Mouse (Mus musculus) MEL-GATA-1-ER (cell line): ENCODE measurements around the gene Cops7b.

Experiments
- DNase-seq: peaks from one replicate; pipeline ENCODE4 v3.0.0-alpha.2; 2012; ENCODE audit warnings: low read depth; ENCODE audit errors: extremely low read depth

Cops7b gene

DNA sequence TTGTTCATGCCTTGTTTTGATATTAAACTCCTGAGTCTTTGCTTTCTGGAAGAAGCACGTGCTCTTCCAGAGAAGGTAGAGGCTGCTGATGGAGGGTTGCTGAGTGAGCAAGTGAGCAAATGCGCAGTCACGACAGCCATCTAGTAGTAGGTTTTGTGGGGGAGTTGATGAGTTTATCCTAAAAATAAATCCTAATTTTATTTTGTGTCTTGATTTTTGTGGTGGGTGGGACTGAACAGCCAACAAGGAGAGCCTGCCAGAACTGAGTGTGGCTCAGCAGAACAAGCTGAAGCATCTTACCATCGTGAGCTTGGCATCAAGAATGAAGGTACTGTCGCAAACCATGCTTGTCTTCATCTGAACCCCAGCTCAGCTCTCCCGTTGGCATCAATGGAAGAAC is 13.8 kb downstream of the Cops7b start:
- no peak for DNase-seq

DNA sequence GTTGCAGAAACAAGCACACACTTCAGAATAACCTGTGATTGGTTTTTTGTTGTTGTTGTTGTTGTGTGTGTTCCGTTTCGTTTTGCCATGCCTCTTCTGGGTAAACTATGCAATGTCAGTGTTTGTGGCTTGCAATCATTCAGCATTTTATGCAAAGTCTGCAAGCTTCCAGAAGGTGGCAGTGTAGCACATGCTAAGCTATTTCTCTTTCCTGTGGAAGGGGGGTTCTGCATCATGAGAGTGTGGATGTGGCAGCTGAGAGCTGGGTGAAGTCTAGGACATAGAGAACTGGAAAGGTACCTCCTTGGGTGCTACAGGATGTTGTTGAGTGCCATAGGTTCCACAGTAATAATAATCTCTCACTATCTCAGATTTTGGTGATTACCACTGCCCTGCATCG is 15.8 kb downstream of the Cops7b start:
- no peak for DNase-seq

DNA sequence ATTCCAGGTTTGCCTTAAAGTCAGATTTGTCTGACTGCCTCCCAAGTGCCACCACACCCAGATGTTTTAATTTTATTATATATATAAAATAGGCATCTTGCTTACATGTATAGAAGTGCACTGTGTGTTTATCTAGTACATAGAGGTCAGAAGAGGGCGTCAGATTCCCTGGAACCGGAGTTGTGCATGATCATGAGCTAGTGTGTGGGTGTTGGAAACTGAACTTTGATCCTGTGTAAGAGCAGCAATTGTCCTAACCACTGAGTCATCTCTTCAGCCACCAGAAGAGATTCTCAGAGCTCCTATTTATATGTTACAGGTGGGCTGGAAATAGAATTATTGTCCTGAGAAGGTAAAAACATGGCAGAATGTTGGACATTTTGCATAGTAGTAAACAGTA is 17.4 kb downstream of the Cops7b start:
- DNase-seq, result no peak

GRCm38 (mm10) chr1:86610954-86611353 is 28.2 kb downstream of the Cops7b start:
- DNase-seq, result no peak

DNA sequence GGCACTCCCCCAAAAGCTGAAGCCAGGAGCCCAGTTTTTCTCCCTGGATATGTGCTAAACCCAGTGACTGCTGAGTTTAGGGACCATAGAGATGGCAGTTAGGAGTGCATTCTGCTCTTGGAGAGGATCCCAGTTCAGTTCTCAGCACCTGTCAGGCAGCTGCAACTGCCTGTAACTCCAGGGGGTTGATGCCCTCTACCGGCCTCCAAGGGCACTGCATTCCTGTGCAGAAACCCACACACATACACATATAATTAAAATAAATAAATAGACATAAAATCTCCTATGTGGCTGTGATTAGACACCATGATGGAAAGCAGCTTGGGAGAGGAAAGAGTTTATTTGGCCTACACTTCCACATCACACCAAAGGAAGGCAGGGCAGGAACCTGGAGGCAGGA is 29.4 kb downstream of the Cops7b start:
- DNase-seq, result no peak

- DNase-seq, result no peak
Measured at GRCm38 (mm10) chr1:86614269-86614668, 31.6 kb downstream of the Cops7b start.

GRCm38 (mm10) chr1:86618454-86619125 is 35.9 kb downstream of the Cops7b start:
- DNase-seq, result peak; percentile 57

GRCm38 (mm10) chr1:86622296-86622695 is 39.6 kb downstream of the Cops7b start:
- no peak for DNase-seq

- DNase-seq, result no peak
Measured at GRCm38 (mm10) chr1:86623001-86624000, 40.6 kb downstream of the Cops7b start.

DNA sequence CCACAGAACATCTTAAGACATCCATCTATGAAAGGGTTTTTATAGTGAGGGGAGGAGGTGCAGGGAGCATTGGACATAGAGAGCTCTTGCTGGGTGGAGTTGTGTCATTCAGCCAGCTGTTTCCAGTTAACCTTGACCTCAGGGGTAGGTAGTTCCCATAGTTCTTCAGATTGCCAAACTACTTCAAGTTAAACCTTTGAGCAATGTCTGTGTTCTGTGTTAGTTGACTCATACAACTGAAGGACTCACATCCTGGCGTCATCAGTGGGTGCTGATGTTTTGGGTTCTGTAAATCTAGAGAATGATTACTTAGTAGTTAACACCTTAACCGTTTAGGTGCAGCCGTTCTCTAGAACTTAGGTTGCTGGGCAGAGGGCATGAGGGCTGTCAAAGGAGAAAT is 45.6 kb downstream of the Cops7b start:
- DNase-seq, result no peak

DNA sequence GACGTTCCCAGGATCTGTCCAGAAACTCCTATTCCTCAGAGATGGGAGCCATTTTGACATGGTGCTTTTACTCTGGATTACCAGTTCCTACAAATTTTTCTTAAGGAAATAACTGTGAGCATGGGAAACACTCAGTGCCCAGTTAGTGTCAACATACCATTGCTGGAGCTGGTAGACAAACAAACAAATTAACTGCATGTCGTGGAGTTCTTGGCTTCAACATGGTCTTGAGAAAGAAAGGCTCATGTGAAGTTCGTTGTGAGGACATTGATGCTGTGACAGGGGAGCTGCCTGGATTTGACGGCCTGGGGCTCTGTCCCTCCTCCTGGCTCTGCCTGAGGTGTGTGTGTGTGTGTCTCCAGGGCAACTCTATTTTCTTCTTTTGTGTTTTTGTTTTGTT is 47.2 kb downstream of the Cops7b start:
- DNase-seq, result no peak

DNA sequence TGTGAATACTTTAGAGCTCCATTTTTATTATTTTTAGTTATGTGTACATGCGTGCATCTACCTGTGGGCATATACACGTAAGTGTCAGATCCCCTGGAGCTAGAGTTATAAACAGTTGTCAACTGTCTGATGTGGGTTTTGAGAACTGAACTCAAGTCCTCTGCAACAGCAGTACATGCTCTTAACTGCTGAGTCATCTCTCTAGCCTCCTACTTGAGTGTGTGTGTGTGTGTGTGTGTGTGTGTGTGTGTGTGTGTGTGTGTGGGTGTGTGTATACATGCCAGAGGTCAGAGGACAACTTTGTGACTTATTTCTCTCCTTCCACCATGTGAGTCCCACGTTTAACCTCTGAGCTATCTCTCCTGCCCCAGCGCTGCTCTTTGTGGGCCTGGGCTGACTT is 47.8 kb downstream of the Cops7b start:
- no peak for DNase-seq

GRCm38 (mm10) chr1:86632732-86633380 is 50.2 kb downstream of the Cops7b start:
- peak; percentile 31 for DNase-seq

- DNase-seq, result no peak
Measured at GRCm38 (mm10) chr1:86633434-86633833, 50.7 kb downstream of the Cops7b start.

GRCm38 (mm10) chr1:86633840-86634750 is 51.4 kb downstream of the Cops7b start:
- no peak for DNase-seq

- DNase-seq, result peak; percentile 47
Measured at GRCm38 (mm10) chr1:86634751-86635359, 52.2 kb downstream of the Cops7b start.

- DNase-seq, result no peak
Measured at GRCm38 (mm10) chr1:86643101-86643809, 60.6 kb downstream of the Cops7b start.

DNA sequence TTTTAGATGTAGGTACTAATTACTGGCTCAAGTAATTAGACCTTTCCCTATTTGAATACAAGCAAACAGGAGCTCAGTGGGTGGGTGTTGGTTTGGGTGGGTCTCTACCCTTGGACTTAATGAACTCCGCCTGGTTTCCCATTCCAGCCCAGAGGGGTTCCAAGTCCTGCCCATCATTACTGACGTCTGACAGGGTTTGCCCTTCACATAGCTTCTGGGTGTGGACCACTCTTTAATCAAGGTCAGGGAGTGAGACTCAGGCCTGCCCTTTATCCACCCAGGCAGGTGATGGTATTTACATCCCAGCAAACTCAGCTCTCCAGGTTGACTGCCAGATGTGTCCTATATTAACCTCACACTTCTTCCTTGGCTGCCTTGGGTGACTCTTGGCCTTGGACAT is 64.8 kb downstream of the Cops7b start:
- no peak for DNase-seq

DNA sequence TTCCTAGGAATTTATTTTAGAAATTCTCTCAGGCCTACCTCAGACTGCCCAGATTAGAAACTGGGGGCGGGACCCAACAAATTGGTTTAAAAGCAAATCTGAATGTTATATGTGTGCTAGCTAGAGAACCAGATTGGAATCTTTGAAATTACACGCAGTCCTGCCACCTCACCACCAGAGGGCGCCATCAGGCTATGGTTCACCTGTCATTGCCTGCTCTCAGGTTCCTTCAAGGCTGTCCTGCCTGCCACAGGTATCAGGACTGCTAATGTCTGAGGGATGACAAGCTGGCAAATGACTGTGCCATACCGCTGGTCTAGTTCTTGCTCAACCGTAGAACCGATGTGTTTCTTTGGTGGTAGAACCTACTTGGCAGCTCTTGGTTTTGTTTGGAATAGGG is 67.6 kb downstream of the Cops7b start:
- no peak for DNase-seq

DNA sequence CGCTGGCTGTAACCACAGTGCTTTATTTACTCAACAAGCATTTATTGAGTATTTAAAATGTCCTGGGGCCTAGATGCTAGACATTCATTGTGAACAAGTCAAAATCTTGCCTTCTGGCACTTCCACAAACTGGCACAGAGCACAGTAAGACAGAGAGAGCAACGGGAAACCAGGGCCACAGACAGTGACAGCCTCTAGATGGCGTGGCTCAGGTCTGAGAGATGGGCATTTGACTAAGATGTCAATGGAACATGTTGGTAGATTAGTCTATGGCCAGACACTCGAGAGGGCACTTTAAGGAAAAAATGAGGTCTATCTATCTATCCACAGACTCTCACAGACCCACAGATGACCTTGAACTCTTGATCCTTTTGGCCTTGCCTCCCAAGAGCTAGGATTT is 70.0 kb downstream of the Cops7b start:
- no peak for DNase-seq
